Mouse (Mus musculus) lung, postnatal 0 days (tissue): ENCODE measurements at regions not wholly inside any gene's neighbourhood (a gene's known extent, or its start where the extent isn't known, plus 50 kb on each side); places are given as distances from the start of the nearest gene placed in this dataset.

Experiments used
- CTCF ChIP-seq: IDR thresholded peaks from 2 replicates; pipeline ENCODE4 v1.5.1; 2016; ENCODE audit warnings: antibody characterized with exemption, mild to moderate bottlenecking
- EP300 ChIP-seq: IDR thresholded peaks from 2 replicates; pipeline ENCODE4 v1.6.1; 2016; ENCODE audit warnings: antibody characterized with exemption, mild to moderate bottlenecking, control low read depth

GRCm38 (mm10) chr13:112183996-112184395, 104.3 kb upstream of the Ankrd55 start:
- TF ChIP-seq EP300, result no peak
- no peak for TF ChIP-seq CTCF
